Mouse (Mus musculus): Measurements from ENCODE around the gene Ros1.

The Ros1 gene

GRCm38 (mm10) chr10:52194957-52195852 lies at the start of gene Ros1:
Gene Ros1 (minus strand): TSS chr10:52195244.
- DNase-seq (ENCODE audit: low read depth, low spot score) = no peak

- DNase-seq (ENCODE audit: low read depth, low spot score) = no peak
Measured at GRCm38 (mm10) chr10:52242680-52243323, 47.8 kb upstream of the Ros1 start.

GRCm38 (mm10) chr10:52242015-52242414 lies 47.0 kb upstream of the Ros1 start:
- DNase-seq (ENCODE audit: low read depth, low spot score) = no peak

DNA sequence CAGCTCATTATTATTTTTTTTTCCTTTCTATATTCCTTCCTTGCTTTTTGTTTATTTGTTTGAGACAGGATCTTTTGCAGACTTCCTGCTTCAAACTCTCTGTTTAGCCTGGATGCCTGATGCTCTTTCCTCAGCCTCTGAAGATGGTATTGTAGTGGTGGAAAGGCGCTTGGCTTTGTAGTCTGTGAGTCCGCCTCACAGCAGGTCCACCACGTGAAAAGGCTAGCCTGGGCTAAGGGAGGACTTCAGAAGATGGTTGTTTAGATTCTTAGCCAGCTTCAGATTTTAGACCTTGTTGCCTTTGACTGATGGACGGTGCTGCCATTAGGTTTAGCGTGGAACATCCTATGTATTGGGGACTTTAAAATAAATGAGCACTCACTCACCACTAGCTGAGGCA lies 40.4 kb upstream of the Ros1 start:
- no peak for DNase-seq (ENCODE audit: low read depth, low spot score)

DNA sequence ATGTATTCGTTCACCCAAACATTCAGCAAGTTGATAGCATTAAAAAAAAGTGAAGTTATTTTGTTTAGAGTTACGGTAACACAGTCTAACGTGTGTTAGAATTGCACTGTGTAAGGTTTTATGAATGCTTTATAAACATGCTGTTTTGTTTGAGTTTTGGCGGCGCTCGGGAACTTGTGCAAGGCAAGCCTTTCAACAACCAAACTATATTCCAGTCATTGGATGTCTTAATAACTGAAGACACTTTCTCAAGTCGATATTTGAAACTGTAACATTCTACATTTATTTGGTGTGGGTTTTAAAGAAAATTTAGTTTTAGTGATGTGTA lies 39.6 kb upstream of the Ros1 start:
- no peak for DNase-seq (ENCODE audit: low read depth, low spot score)

GRCm38 (mm10) chr10:52233969-52234653 lies 39.1 kb upstream of the Ros1 start:
- DNase-seq (ENCODE audit: low read depth, low spot score) = peak; percentile 36

GRCm38 (mm10) chr10:52233301-52233968 lies 38.4 kb upstream of the Ros1 start, which contains the start of gene Dcbld1:
Gene Dcbld1 (plus strand): TSS chr10:52233619.
- DNase-seq (ENCODE audit: low read depth, low spot score) = peak; percentile 74

- peak; percentile 42 for DNase-seq (ENCODE audit: low read depth, low spot score)
Measured at GRCm38 (mm10) chr10:52232196-52233176, 37.4 kb upstream of the Ros1 start.

GRCm38 (mm10) chr10:52219600-52219999 lies 24.6 kb upstream of the Ros1 start:
- DNase-seq (ENCODE audit: low read depth, low spot score) = no peak

- peak; percentile 32 for DNase-seq (ENCODE audit: low read depth, low spot score)
Measured at GRCm38 (mm10) chr10:52217564-52217934, 22.5 kb upstream of the Ros1 start.

DNA sequence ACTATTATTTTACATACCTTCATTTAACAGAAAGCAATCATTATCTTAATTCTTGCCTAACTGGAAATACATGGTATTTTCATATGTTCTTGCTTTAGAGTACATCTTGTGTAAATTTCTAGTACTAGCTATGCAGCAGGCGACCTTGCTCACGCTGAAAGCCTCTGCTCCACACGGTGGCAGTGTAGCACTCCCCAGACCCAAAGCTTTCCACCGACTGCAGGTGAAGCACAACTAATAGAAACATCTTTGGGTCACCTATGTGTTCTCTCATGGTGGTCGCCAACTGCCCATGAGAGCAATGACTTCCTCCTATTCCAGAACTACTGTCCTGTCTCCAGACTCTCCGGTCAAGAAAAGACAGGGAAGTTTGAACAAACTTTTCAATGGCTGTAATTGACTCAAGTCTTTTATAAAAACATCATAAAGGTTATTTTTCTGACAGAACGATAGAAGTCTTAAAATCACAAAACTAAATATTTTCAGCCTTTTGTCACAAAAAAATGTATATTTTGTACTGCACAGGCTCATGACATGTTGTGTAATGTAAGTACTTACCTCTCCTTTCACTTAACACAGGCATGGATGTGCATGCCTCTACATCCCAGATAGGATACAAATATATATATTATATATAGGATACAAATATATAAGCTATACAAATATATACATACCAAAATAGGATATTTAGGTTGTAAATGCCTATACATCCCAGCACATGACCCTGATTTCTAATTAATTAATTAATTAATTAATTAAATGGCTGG lies 21.9 kb upstream of the Ros1 start:
- DNase-seq (ENCODE audit: low read depth, low spot score) = peak; percentile 86

- no peak for DNase-seq (ENCODE audit: low read depth, low spot score)
Measured at GRCm38 (mm10) chr10:52215267-52215818, 20.3 kb upstream of the Ros1 start.

- DNase-seq (ENCODE audit: low read depth, low spot score) = no peak
Measured at GRCm38 (mm10) chr10:52204006-52204405, 9.0 kb upstream of the Ros1 start.

DNA sequence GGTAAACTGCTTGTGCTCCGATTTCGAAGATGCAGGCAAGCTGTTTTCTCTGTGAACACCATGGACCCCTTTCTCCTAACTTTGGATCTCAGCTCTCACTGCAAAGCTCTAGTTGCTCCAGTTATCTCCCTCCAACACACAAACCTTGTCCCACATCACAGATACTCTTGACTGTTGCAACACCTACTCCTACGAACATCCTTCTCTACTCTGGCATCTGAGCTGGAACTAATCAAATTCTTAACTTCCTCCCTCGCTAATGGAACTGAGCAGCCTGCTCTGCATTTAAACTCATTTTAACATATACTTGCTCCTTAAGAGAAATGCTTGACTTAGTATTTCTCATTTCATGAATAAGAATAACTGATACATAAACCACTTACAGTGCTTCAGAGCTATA lies 9.1 kb downstream of the Ros1 start:
- peak; percentile 54 for DNase-seq (ENCODE audit: low read depth, low spot score)

GRCm38 (mm10) chr10:52182878-52183277 lies 12.2 kb downstream of the Ros1 start:
- no peak for DNase-seq (ENCODE audit: low read depth, low spot score)

GRCm38 (mm10) chr10:52174376-52174775 lies 20.7 kb downstream of the Ros1 start:
- no peak for DNase-seq (ENCODE audit: low read depth, low spot score)

DNA sequence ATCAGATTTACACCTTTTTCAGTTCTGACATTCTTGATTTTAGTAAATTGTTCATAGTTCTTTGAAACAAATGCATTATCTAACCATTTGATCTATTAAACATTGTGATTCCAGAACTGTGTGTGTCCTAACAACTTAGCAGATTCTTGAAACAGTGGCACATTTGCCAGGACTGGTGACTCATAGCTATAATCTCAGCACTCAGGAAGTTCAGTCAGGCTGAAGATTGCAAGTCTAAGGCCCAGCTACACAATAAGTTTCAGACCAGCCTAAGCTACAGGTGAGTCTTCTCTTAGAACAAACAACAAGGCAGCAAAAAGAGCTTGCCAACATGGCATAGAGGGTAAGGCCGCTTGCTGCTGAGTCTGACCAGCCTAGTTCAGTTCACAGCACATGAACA lies 24.6 kb downstream of the Ros1 start:
- no peak for DNase-seq (ENCODE audit: low read depth, low spot score)

DNA sequence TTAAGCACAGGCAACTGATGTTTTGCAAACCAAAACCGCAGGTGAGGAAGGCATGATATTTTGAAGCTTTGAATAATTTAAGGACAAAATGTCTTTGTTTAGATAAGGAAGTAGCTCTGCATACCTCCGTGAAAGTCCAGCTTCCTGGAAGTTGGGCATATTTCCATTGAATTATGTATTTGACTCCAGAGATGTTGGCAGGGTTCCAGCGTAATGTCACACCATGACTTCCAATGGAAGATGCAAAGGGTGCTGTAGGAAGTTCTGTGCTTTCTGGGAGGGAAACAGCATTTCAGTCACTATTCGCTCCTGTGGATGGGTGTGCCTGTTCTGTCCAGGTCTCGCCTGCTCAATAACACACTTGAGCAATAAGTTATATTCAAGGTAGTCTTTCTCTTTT lies 25.2 kb downstream of the Ros1 start:
- DNase-seq (ENCODE audit: low read depth, low spot score) = no peak

GRCm38 (mm10) chr10:52165376-52165775 lies 29.7 kb downstream of the Ros1 start:
- no peak for DNase-seq (ENCODE audit: low read depth, low spot score)

DNA sequence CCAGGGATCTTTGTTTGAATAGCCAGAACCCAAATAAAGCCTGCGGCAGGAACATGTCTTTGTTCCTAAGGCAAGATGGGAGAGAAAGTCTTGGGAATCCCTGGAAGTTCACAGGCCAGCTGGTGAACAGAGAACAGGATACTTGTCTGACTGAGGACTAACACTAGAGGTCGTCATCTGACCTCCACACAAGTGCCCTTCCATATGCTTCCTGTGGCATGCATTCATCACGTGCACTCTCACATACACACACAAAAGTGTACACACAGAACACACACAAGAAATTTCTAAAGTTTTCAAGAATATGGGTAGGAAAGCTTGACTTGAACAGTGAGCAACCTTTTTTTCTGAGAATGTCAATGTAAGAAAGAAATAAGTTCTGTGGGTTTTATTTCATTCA lies 34.4 kb downstream of the Ros1 start:
- peak; percentile 2 for DNase-seq (ENCODE audit: low read depth, low spot score)

Measured in brain, adult 2 months (tissue).